Mouse (Mus musculus): ENCODE measurements around the gene Rai1.

DNA sequence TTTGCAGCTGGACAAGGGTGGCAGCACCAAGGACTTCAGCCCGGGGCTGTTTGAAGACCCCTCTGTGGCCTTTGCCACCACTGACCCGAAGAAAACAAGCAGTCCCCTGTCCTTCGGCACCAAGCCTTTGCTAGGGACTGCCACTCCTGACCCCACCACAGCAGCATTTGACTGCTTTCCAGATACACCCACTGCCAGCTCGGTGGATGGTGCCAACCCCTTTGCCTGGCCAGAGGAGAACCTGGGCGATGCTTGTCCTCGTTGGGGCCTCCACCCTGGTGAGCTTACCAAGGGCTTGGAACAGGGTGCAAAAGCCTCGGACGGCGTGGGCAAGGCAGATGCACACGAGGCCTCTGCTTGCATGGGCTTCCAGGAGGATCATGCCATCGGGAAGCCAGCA is 82.3 kb downstream of the Rai1 start:
- no peak for TF ChIP-seq GATA1 (IDR thresholded peaks at IDR 0.05; ENCODE audit: borderline replicate concordance, low read length)
- no peak for TF ChIP-seq FLI1 (IDR thresholded peaks at IDR 0.05; ENCODE audit: low read length)

All from megakaryocyte, embryonic 14.5 days (primary cell).